Mouse (Mus musculus) MEL (cell line): Measurements from ENCODE around the gene Farp1. TPM values are rescaled to one million over a fixed set of nuclear protein-coding genes. Genes with fewer than 3 reads are reported as not detected.

Source experiments
- DNase-seq: peaks from one replicate; pipeline ENCODE4 v3.0.0; 2011; ENCODE audit warnings: low read depth, low spot score
- H3K27ac ChIP-seq: 2 replicates; pipeline ENCODE4 v1.5.1; 2012; ENCODE audit warnings: low read depth, mild to moderate bottlenecking, control low read depth, low read length, moderate library complexity; ENCODE audit not compliant: control insufficient read depth
- H3K27me3 ChIP-seq, 2 experiments: fragments of 150-350 bp in 1 of 2; sonication (generic) in 1 of 2; 2 replicates each; pipeline ENCODE4 v1.6.1; 2012; ENCODE audit warnings: low read length in 2 of 2, mild to moderate bottlenecking in 2 of 2, improper control_type of control experiment in 1 of 2, moderate library complexity in 1 of 2; ENCODE audit not compliant: insufficient read depth in 2 of 2, control insufficient read depth in 1 of 2
- H3K36me3 ChIP-seq, 2 experiments: 2 replicates each; pipeline ENCODE4 v1.6.1; 2012 to 2014; ENCODE audit warnings: low read length in 2 of 2, improper control_type of control experiment in 1 of 2, inconsistent platforms in 1 of 2, mild to moderate bottlenecking in 1 of 2; ENCODE audit not compliant: insufficient read depth in 2 of 2, control insufficient read depth in 1 of 2
- H3K4me1 ChIP-seq, 2 experiments: fragments of 150-350 bp in 1 of 2; sonication (generic) in 1 of 2; 2 replicates each; pipeline ENCODE4 v1.6.1; 2012; ENCODE audit warnings: low read length in 2 of 2, improper control_type of control experiment in 1 of 2, mild to moderate bottlenecking in 1 of 2; ENCODE audit not compliant: insufficient read depth in 2 of 2, control insufficient read depth in 1 of 2
- H3K4me3 ChIP-seq, 2 experiments: fragments of 150-350 bp in 1 of 2; sonication (generic) in 1 of 2; 2 replicates each; pipeline ENCODE4 v1.5.1; 2012; ENCODE audit warnings: low read depth in 2 of 2, low read length in 2 of 2, mild to moderate bottlenecking in 2 of 2, moderate library complexity in 2 of 2, control low read depth in 1 of 2, improper control_type of control experiment in 1 of 2; ENCODE audit not compliant: control insufficient read depth in 1 of 2, insufficient read depth in 1 of 2
- H3K79me2 ChIP-seq: 2 replicates; pipeline ENCODE4 v1.6.1; 2012; ENCODE audit warnings: mild to moderate bottlenecking, low read length, moderate library complexity; ENCODE audit not compliant: control insufficient read depth, poor library complexity, insufficient read depth
- H3K9ac ChIP-seq: 2 replicates; pipeline ENCODE4 v1.6.1; 2012; ENCODE audit warnings: low read depth, mild to moderate bottlenecking, control low read depth, low read length, moderate library complexity; ENCODE audit not compliant: control insufficient read depth, poor library complexity, severe bottlenecking
- H3K9me3 ChIP-seq: fragments of 150-350 bp; sonication (generic); replicated peaks from 2 replicates; pipeline ENCODE4 v1.6.1; 2012; ENCODE audit warnings: mild to moderate bottlenecking, low read length, improper control_type of control experiment, moderate library complexity; ENCODE audit not compliant: insufficient read depth
- BHLHE40 ChIP-seq: IDR thresholded peaks from 2 replicates; pipeline ENCODE4 v1.6.1; 2012; ENCODE audit warnings: low read depth, mild to moderate bottlenecking, inconsistent platforms, low read length, improper control_type of control experiment, borderline replicate concordance
- CTCF ChIP-seq, 3 experiments: IDR thresholded peaks in 2 of 3; conservative IDR thresholded peaks in 1 of 3; 2 replicates each; pipeline ENCODE4 v1.5.1; 2011 to 2012; ENCODE audit warnings: low read length in 3 of 3, low read depth in 2 of 3, mild to moderate bottlenecking in 2 of 3, improper control_type of control experiment in 1 of 3, inconsistent platforms in 1 of 3, mixed read lengths in 1 of 3, moderate library complexity in 1 of 3; ENCODE audit not compliant: control insufficient read depth in 1 of 3, insufficient read depth in 1 of 3, poor library complexity in 1 of 3, severe bottlenecking in 1 of 3
- ELF1 ChIP-seq: IDR thresholded peaks from 2 replicates; pipeline ENCODE4 v1.6.1; 2014; ENCODE audit warnings: low read depth, mild to moderate bottlenecking, inconsistent platforms, low read length, improper control_type of control experiment, moderate library complexity
- GATA1 ChIP-seq: IDR thresholded peaks from 2 replicates; pipeline ENCODE4 v1.6.1; 2011; ENCODE audit warnings: low read depth, low read length, improper control_type of control experiment
- JUND ChIP-seq: IDR thresholded peaks from 2 replicates; pipeline ENCODE4 v1.6.1; 2011; ENCODE audit warnings: low read depth, mild to moderate bottlenecking, improper control_type of control experiment, low read length
- KAT2A ChIP-seq: conservative IDR thresholded peaks from 2 replicates; pipeline ENCODE4 v1.6.1; 2012; ENCODE audit warnings: low read depth, low read length, improper control_type of control experiment, inconsistent platforms
- MAFK ChIP-seq: IDR thresholded peaks from 2 replicates; pipeline ENCODE4 v1.6.1; 2011; ENCODE audit warnings: low read depth, mild to moderate bottlenecking, low read length, improper control_type of control experiment, borderline replicate concordance
- MAX ChIP-seq: IDR thresholded peaks from 2 replicates; pipeline ENCODE4 v1.6.1; 2011; ENCODE audit warnings: low read length, improper control_type of control experiment
- MAZ ChIP-seq: IDR thresholded peaks from 2 replicates; pipeline ENCODE4 v1.6.1; 2012; ENCODE audit warnings: low read depth, mild to moderate bottlenecking, inconsistent platforms, low read length, improper control_type of control experiment
- MYC ChIP-seq: IDR thresholded peaks from 2 replicates; pipeline ENCODE4 v1.6.1; 2011; ENCODE audit warnings: low read depth, mild to moderate bottlenecking, low read length, improper control_type of control experiment, moderate library complexity
- NELFE ChIP-seq: IDR thresholded peaks from 2 replicates; pipeline ENCODE4 v1.6.1; 2011; ENCODE audit warnings: low read depth, low read length, improper control_type of control experiment
- POLR2A ChIP-seq, 2 experiments: IDR thresholded peaks; 2 replicates each; pipeline ENCODE4 v1.6.1; 2011 to 2012; ENCODE audit warnings: low read length in 2 of 2, mild to moderate bottlenecking in 2 of 2, control low read depth in 1 of 2, improper control_type of control experiment in 1 of 2, low read depth in 1 of 2, moderate library complexity in 1 of 2; ENCODE audit not compliant: control insufficient read depth in 1 of 2, insufficient read depth in 1 of 2, poor library complexity in 1 of 2
- POLR2AphosphoS2 ChIP-seq: IDR thresholded peaks from 2 replicates; pipeline ENCODE4 v1.6.1; 2011; ENCODE audit warnings: low read length, improper control_type of control experiment
- SIN3A ChIP-seq: IDR thresholded peaks from 2 replicates; pipeline ENCODE4 v1.6.1; 2012; ENCODE audit warnings: low read length, improper control_type of control experiment, inconsistent platforms
- SMC3 ChIP-seq: IDR thresholded peaks from 2 replicates; pipeline ENCODE4 v1.6.1; 2011; ENCODE audit warnings: low read depth, low read length, improper control_type of control experiment
- TBP ChIP-seq: IDR thresholded peaks from 2 replicates; pipeline ENCODE4 v1.8.0; 2011; ENCODE audit warnings: low read depth, low read length, improper control_type of control experiment
- TCF12 ChIP-seq: IDR thresholded peaks from 2 replicates; pipeline ENCODE4 v1.6.1; 2014; ENCODE audit warnings: low read depth, mild to moderate bottlenecking, inconsistent platforms, low read length, improper control_type of control experiment, moderate library complexity
- UBTF ChIP-seq: IDR thresholded peaks from 2 replicates; pipeline ENCODE4 v1.6.1; 2012; ENCODE audit warnings: low read depth, mild to moderate bottlenecking, inconsistent platforms, low read length, improper control_type of control experiment, moderate library complexity, borderline replicate concordance; ENCODE audit not compliant: insufficient read depth
- USF1 ChIP-seq: IDR thresholded peaks from 2 replicates; pipeline ENCODE4 v1.6.1; 2014; ENCODE audit warnings: low read depth, mild to moderate bottlenecking, inconsistent platforms, low read length, improper control_type of control experiment, moderate library complexity
- USF2 ChIP-seq, 2 experiments: IDR thresholded peaks; 2 replicates each; pipeline ENCODE4 v1.6.1; 2011 to 2012; ENCODE audit warnings: improper control_type of control experiment in 2 of 2, low read length in 2 of 2, borderline replicate concordance in 1 of 2, inconsistent platforms in 1 of 2, low read depth in 1 of 2, mild to moderate bottlenecking in 1 of 2; ENCODE audit not compliant: insufficient read depth in 1 of 2
- polyA plus RNA-seq, 2 experiments: library from polyadenylated mRNA; stranded (reverse) in 1 of 2; unstranded in 1 of 2; fragments of >175 nt in 1 of 2; fragments of >200 nt in 1 of 2; gene quantifications; 2 replicates each; pipeline versions ENCODE4 v1.2.1 to v1.2.4; 2012; ENCODE audit warnings: low replicate concordance in 2 of 2, low read depth in 1 of 2; ENCODE audit not compliant: insufficient read length in 2 of 2, insufficient read depth in 1 of 2, missing spikeins in 1 of 2
- total RNA-seq: library from RNA; depleted of rRNA; stranded (reverse); fragments of 300-350 nt; gene quantifications from 2 replicates; pipeline ENCODE4 v1.2.3, GENCODE M21; 2012

Farp1 gene
- total and polyA plus RNA-seq, 3 experiments, result 0.62 to 1.1 TPM; not detected in 1

DNA sequence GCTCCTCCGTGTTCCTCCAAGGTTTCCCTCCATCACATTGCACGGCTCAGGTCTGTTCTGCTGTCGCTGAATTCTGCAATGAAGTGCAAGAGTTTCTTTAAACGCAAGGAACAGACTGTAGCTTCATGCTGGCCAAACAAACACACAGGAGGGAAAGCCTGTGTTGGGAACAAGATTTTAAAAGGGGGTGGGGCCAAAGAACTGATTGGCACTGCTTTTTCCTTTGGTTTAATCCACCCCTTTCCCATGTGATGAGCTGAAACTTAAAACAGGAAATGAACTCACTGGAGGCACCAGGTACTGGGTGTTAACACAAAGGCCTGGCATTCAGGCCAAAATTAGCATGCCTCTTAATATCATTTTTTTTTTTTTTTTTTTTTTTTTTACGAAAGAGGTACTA lies 213.3 kb downstream of the Farp1 start:
- no peaks in the 10 kb centered on the region for H3K27me3 ChIP-seq
- H3K4me3 ChIP-seq, result no peak overlapping the region
- no peaks in the 10 kb centered on the region for H3K9me3 ChIP-seq
- DNase-seq, result no peak
- H3K27ac ChIP-seq, result no peak overlapping the region
- no peaks in the 10 kb centered on the region for H3K36me3 ChIP-seq
- no peaks in the 10 kb centered on the region for H3K79me2 ChIP-seq
- H3K4me1 ChIP-seq, result 0 out of 4 replicates have a peak, but pooled peaks cover 0 to 4% of the 10 kb centered on the region in 2 experiments
- no peak for TF ChIP-seq NELFE
- no peak for TF ChIP-seq GATA1
- no peak for TF ChIP-seq UBTF
- TF ChIP-seq MAFK, result no peak
- no peak for TF ChIP-seq POLR2A (IDR thresholded peaks at IDR 0.05; ENCODE audit: control insufficient read depth in 1 of 2, insufficient read depth in 1 of 2, low read depth in 1 of 2, low read length in 2 of 2, poor library complexity in 1 of 2)
- no peak for TF ChIP-seq SMC3
- no peak for TF ChIP-seq KAT2A
- no peak for TF ChIP-seq JUND
- no peak for TF ChIP-seq ELF1
- no peak for TF ChIP-seq USF2 (IDR thresholded peaks at IDR 0.05; ENCODE audit: borderline replicate concordance in 1 of 2, insufficient read depth in 1 of 2, low read depth in 1 of 2, low read length in 2 of 2)
- no peak for TF ChIP-seq CTCF (IDR thresholded peaks at IDR 0.05 in 2 of 3, conservative IDR thresholded peaks at IDR 0.05 in 1 of 3; ENCODE audit: control insufficient read depth in 1 of 3, insufficient read depth in 1 of 3, low read depth in 2 of 3, low read length in 3 of 3, poor library complexity in 1 of 3, severe bottlenecking in 1 of 3)
- no peak for TF ChIP-seq MAZ
- no peak for TF ChIP-seq POLR2AphosphoS2
- TF ChIP-seq TCF12, result no peak
- TF ChIP-seq USF1, result no peak
- TF ChIP-seq BHLHE40, result no peak
- TF ChIP-seq SIN3A, result no peak
- TF ChIP-seq MYC, result no peak
- H3K9ac ChIP-seq, result no peak overlapping the region

DNA sequence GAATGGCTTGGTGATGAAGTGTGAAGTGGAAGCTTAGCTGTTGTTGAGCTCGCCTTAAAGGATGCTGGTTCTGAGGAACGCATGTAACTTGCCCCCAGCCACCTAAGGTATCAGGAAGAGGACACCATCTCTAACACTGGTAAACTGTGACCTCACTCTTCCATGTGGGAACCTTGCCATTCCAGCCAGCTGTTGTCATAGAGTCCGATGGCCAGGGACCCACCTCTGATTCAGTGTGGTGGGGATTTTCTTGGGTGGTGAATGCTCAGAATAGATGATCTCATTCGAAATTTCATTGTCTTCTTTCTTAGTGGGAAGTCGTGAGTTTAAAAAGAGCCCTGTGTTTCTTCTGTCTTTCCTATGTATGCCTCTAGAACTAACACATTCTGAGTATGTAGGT lies 216.1 kb downstream of the Farp1 start:
- H3K36me3 ChIP-seq, result no peaks in the 10 kb centered on the region
- TF ChIP-seq MAZ (no peak), TBP (no peak), CTCF (IDR thresholded peaks at IDR 0.05 in 2 of 3, conservative IDR thresholded peaks at IDR 0.05 in 1 of 3; ENCODE audit: control insufficient read depth in 1 of 3, insufficient read depth in 1 of 3, low read depth in 2 of 3, low read length in 3 of 3, poor library complexity in 1 of 3, severe bottlenecking in 1 of 3) (no peak), POLR2A (IDR thresholded peaks at IDR 0.05; ENCODE audit: control insufficient read depth in 1 of 2, insufficient read depth in 1 of 2, low read depth in 1 of 2, low read length in 2 of 2, poor library complexity in 1 of 2) (no peak), MAX (no peak), SIN3A (no peak)
- TF ChIP-seq, all 39 proteins: peak for 0
- H3K79me2 ChIP-seq, result no peaks in the 10 kb centered on the region
- no peaks in the 10 kb centered on the region for H3K27me3 ChIP-seq
- no peaks in the 10 kb centered on the region for H3K9me3 ChIP-seq
- no peak for DNase-seq
- no peak overlapping the region for H3K9ac ChIP-seq
- no peak overlapping the region for H3K27ac ChIP-seq
- H3K4me1 ChIP-seq, result no peaks in the 10 kb centered on the region
- no peak overlapping the region for H3K4me3 ChIP-seq
